Mouse (Mus musculus) liver, embryonic 14 days (tissue): ENCODE results near the gene Hnrnpl. TPM values are rescaled to one million over a fixed set of nuclear protein-coding genes. Genes with fewer than 3 reads are reported as not detected.

Source experiments
- polyA plus RNA-seq: library from polyadenylated mRNA; depleted of rRNA; stranded (reverse); fragments of >200 nt; gene quantifications from 2 replicates; pipeline ENCODE4 v1.2.3, GENCODE M21; 2012; rRNA removed

The Hnrnpl gene
- polyA plus RNA-seq: 136 and 157 TPM in 2 replicates

GRCm38 (mm10) chr7:28808221-28808941 is at the start of gene Hnrnpl:
Hnrnpl (plus strand) TSS chr7:28808541.

GRCm38 (mm10) chr7:28766173-28766879 is 42.0 kb upstream of the Hnrnpl start, which contains the start of gene Sirt2:
Sirt2 (plus strand) TSS chr7:28766735.

GRCm38 (mm10) chr7:28767462-28767965 is 40.8 kb upstream of the Hnrnpl start, which contains the start of gene Nfkbib:
Nfkbib (minus strand) TSS chr7:28767512.

GRCm38 (mm10) chr7:28788307-28789195 is 19.8 kb upstream of the Hnrnpl start, which contains the start of gene Rinl:
Rinl (plus strand) TSS chr7:28788969.

GRCm38 (mm10) chr7:28824941-28825685 is 16.8 kb downstream of the Hnrnpl start, which contains the start of gene Ech1:
Ech1 (plus strand) TSS chr7:28825217.

GRCm38 (mm10) chr7:28833723-28834347 is 25.5 kb downstream of the Hnrnpl start, which contains the start of gene Lgals4:
Lgals4 (plus strand) TSS chr7:28833854.

GRCm38 (mm10) chr7:28863540-28863939 is 55.2 kb downstream of the Hnrnpl start, which contains the start of gene Lgals7:
Lgals7 (plus strand) TSS chr7:28863853.

Other genes with a start within 250 kb of the Hnrnpl start
- gene Samd4b, start 210.4 kb upstream of the Hnrnpl start, polyA plus RNA-seq: 9.2 and 12.0 TPM in 2 replicates
- gene Pak4, start 210.4 kb upstream of the Hnrnpl start, polyA plus RNA-seq: 10.8 and 11.4 TPM in 2 replicates
- not detected in 2 replicates for gene Acp7, start 177.2 kb upstream of the Hnrnpl start, polyA plus RNA-seq
- gene Fbxo27, start 115.7 kb upstream of the Hnrnpl start, polyA plus RNA-seq: 0.18 and 0.31 TPM in 2 replicates
- gene Fbxo17, start 91.7 kb upstream of the Hnrnpl start, polyA plus RNA-seq: 0.73 and 0.92 TPM in 2 replicates
- 45.3 and 47.4 TPM in 2 replicates for gene Mrps12, start 66.7 kb upstream of the Hnrnpl start, polyA plus RNA-seq
- gene Sars2, start 66.5 kb upstream of the Hnrnpl start, polyA plus RNA-seq: 10.1 and 11.5 TPM in 2 replicates
- gene Ccer2, start 52.4 kb upstream of the Hnrnpl start, polyA plus RNA-seq: not detected in 2 replicates
- 15.5 and 18.1 TPM in 2 replicates for gene Sirt2, start 41.8 kb upstream of the Hnrnpl start, polyA plus RNA-seq
- 15.0 and 16.6 TPM in 2 replicates for gene Nfkbib, start 41.0 kb upstream of the Hnrnpl start, polyA plus RNA-seq
- 4.1 and 5.2 TPM in 2 replicates for gene Rinl, start 19.6 kb upstream of the Hnrnpl start, polyA plus RNA-seq
- gene Ech1, start 16.7 kb downstream of the Hnrnpl start, polyA plus RNA-seq: 52.2 and 62.2 TPM in 2 replicates
- gene Lgals4, start 25.3 kb downstream of the Hnrnpl start, polyA plus RNA-seq: 2.5 and 2.7 TPM in 2 replicates
- 0.50 and 0.92 TPM in 2 replicates for gene Lgals7, start 55.3 kb downstream of the Hnrnpl start, polyA plus RNA-seq
- gene Capn12, start 72.9 kb downstream of the Hnrnpl start, polyA plus RNA-seq: 0.02 and 0.05 TPM in 2 replicates
- gene Actn4, start 153.8 kb downstream of the Hnrnpl start, polyA plus RNA-seq: 72.7 and 82.7 TPM in 2 replicates
- 261 and 285 TPM in 2 replicates for gene Eif3k, start 173.3 kb downstream of the Hnrnpl start, polyA plus RNA-seq
- gene Map4k1, start 173.5 kb downstream of the Hnrnpl start, polyA plus RNA-seq: 16.5 and 17.9 TPM in 2 replicates